11 mouse cellular contexts compared by ENCODE assay signal in genomic region chr6:6882266-6882797, GRCm38 (mm10). TPM values are rescaled to one million over a fixed set of nuclear protein-coding genes. Genes with fewer than 3 reads are reported as not detected.
A peak's percentile ranks its signal among the peaks of the same experiment; 100 is the strongest.
DNase-seq lines count a peak whose midpoint lies in the region; ATAC-seq lines count a peak whose summit lies in the region.
"Had no signal": no experiment of that assay in that cellular context is flagged by ENCODE, and none has a peak within 500 bp of the region (broad histone marks: within the 10 kb centered on the region; RNA-seq: fewer than 3 reads in every experiment).

No protein-coding gene starts in this region.

- peak overlapping the region; percentile 60 for H3K4me3 ChIP-seq in heart, embryonic 15.5 days
- peak overlapping the region; percentile 67 for H3K4me3 ChIP-seq in forebrain, embryonic 13.5 days
- H3K4me3 ChIP-seq in limb, embryonic 11.5 days (ENCODE audit: low read depth, low read length): peak overlapping the region; percentile 55

- peaks cover 82% of the 10 kb centered on the region for H3K27me3 ChIP-seq in heart, embryonic 15.5 days
- peaks cover 63% of the 10 kb centered on the region for H3K27me3 ChIP-seq in forebrain, embryonic 13.5 days
- peaks cover 44% of the 10 kb centered on the region for H3K27me3 ChIP-seq in limb, embryonic 11.5 days (ENCODE audit: control insufficient read depth, insufficient read depth, low read length)

- ATAC-seq in heart, embryonic 15.5 days (replicated peaks; ENCODE audit: insufficient number of reproducible peaks, insufficient read depth, low FRiP score, low read depth): no peak
- ATAC-seq in forebrain, embryonic 13.5 days: peak; percentile 41
- no peak for ATAC-seq in limb, embryonic 11.5 days (ENCODE audit: insufficient number of reproducible peaks, low FRiP score, low TSS enrichment, low read depth)
- no peak for ATAC-seq in megakaryocyte, adult 5-6 weeks (ENCODE audit: poor library complexity, severe bottlenecking)

- no peak overlapping the region for H3K27ac ChIP-seq in heart, embryonic 15.5 days
- H3K27ac ChIP-seq in forebrain, embryonic 13.5 days: peak overlapping the region; percentile 96
- no peak overlapping the region for H3K27ac ChIP-seq in limb, embryonic 11.5 days (replicated peaks; ENCODE audit: low read depth, low read length)
- H3K27ac ChIP-seq: liver, embryonic 13.5 days had no signal

- DNase-seq in heart, postnatal 25 days (ENCODE audit: low spot score): no peak
- DNase-seq in limb, embryonic 11.5 days (ENCODE audit: low spot score): peak; percentile 32
- DNase-seq in retina, embryonic 14.5 days (ENCODE audit: low spot score): peak; percentile 25
- no peak for DNase-seq in cerebellum, postnatal 36 days
- no peak for DNase-seq in right cerebral cortex, postnatal 36 days (ENCODE audit: low spot score in 2 of 2)
- DNase-seq: liver, embryonic 13.5 days; thymus, postnatal 4 days had no signal

- H3K9ac ChIP-seq in heart, embryonic 15.5 days: no peak overlapping the region
- peak overlapping the region; percentile 34; the same call in 1 of the 2 replicates for H3K9ac ChIP-seq in forebrain, embryonic 13.5 days
- no peak overlapping the region for H3K9ac ChIP-seq in limb, embryonic 11.5 days (ENCODE audit: low read length)
- H3K9ac ChIP-seq: liver, embryonic 13.5 days had no signal

- no peaks in the 10 kb centered on the region for H3K9me3 ChIP-seq in heart, embryonic 15.5 days (replicated peaks)
- H3K9me3 ChIP-seq in forebrain, embryonic 13.5 days (replicated peaks): no peaks in the 10 kb centered on the region
- H3K9me3 ChIP-seq in limb, embryonic 11.5 days (ENCODE audit: control insufficient read depth, low read length): no peaks in the 10 kb centered on the region
- H3K9me3 ChIP-seq: liver, embryonic 13.5 days had no signal

- WGBS in heart, embryonic 15.5 days: 11% methylated on average over 10 of the region's 11 CpGs
- WGBS in forebrain, embryonic 13.5 days: 4% methylated on average over 10 of the region's 11 CpGs
- WGBS in limb, embryonic 11.5 days: 8% methylated on average over 10 of the region's 11 CpGs

- intact Hi-C loops in heart, postnatal 25 days (cut with DNase I): loop anchor here (10.0 kb wide), 1 partner anchor 578 kb away; no protein-coding TSS in a partner anchor

- peak overlapping the region; percentile 93 for H3K4me2 ChIP-seq in heart, embryonic 15.5 days
- peak overlapping the region; percentile 81 for H3K4me2 ChIP-seq in forebrain, embryonic 13.5 days
- H3K4me2 ChIP-seq in limb, embryonic 11.5 days (ENCODE audit: low read depth, severe bottlenecking): peak overlapping the region; percentile 57

- H3K4me1 ChIP-seq in heart, embryonic 15.5 days (replicated peaks): peaks cover 35% of the 10 kb centered on the region
- peaks cover 19% of the 10 kb centered on the region; the same call in 1 of the 2 replicates for H3K4me1 ChIP-seq in forebrain, embryonic 13.5 days
- H3K4me1 ChIP-seq in limb, embryonic 11.5 days (ENCODE audit: control insufficient read depth, insufficient read depth, low read length): peaks cover 11% of the 10 kb centered on the region
- H3K4me1 ChIP-seq: liver, embryonic 13.5 days had no signal

- no peaks in the 10 kb centered on the region for H3K36me3 ChIP-seq in heart, embryonic 15.5 days
- no peaks in the 10 kb centered on the region for H3K36me3 ChIP-seq in forebrain, embryonic 13.5 days (ENCODE audit: poor library complexity, severe bottlenecking)
- no peaks in the 10 kb centered on the region for H3K36me3 ChIP-seq in limb, embryonic 11.5 days (ENCODE audit: control insufficient read depth, insufficient read depth, low read length)
- H3K36me3 ChIP-seq: liver, embryonic 13.5 days had no signal

RNA-seq across cellular contexts. Expression of gene Dlx5, which starts 0.4 kb away (rescaled TPM):
- polyA plus RNA-seq in heart, embryonic 15.5 days (2015; fragmentation: Nextera tagmentation; extraction: Ambion mirVana): 1.0 and 1.3 TPM in 2 replicates
- under 1 TPM in 1 of 2 experiments, not detected in 1; 0.34 TPM for total RNA-seq in heart, postnatal 25 days (2021)
- 84.5 and 91.5 TPM in 2 replicates for polyA plus RNA-seq in forebrain, embryonic 13.5 days (2015; fragmentation: Nextera tagmentation; extraction: Ambion mirVana)
- 15.5 and 16.3 TPM in 2 replicates for polyA plus RNA-seq in limb, embryonic 11.5 days (2014; fragmentation: Nextera tagmentation; extraction: Ambion mirVana)
- total RNA-seq in megakaryocyte, adult 5-6 weeks (2015): not detected in 2 replicates
- total RNA-seq in megakaryocyte, adult 5-6 weeks (2017): not detected in 2 replicates
- polyA plus RNA-seq: liver, embryonic 13.5 days had no signal

RNA-seq across cellular contexts. Expression of gene Dlx6, which starts 19.2 kb away (rescaled TPM):
- polyA plus RNA-seq in heart, embryonic 15.5 days (2015; fragmentation: Nextera tagmentation; extraction: Ambion mirVana): 0.19 TPM in 1 of 2 replicates, not detected in the other
- total RNA-seq in heart, postnatal 25 days (2021): not detected
- polyA plus RNA-seq in forebrain, embryonic 13.5 days (2015; fragmentation: Nextera tagmentation; extraction: Ambion mirVana): 15.5 and 16.2 TPM in 2 replicates
- 0.36 and 0.89 TPM in 2 replicates for polyA plus RNA-seq in limb, embryonic 11.5 days (2014; fragmentation: Nextera tagmentation; extraction: Ambion mirVana)
- total RNA-seq in megakaryocyte, adult 5-6 weeks (2015): not detected in 2 replicates
- total RNA-seq in megakaryocyte, adult 5-6 weeks (2017): not detected in 2 replicates
- total RNA-seq: adrenal gland, adult 2 months had no signal
- polyA plus RNA-seq: adrenal gland, adult 2 months; liver, embryonic 13.5 days had no signal

Comparison
In these comparisons a context has a peak if more than half of its experiments do, and no peak if none do; other contexts are left out.
1. DNase-seq: peak in limb, embryonic 11.5 days (single experiment) and retina, embryonic 14.5 days (single experiment); none in heart, postnatal 25 days (single experiment), cerebellum, postnatal 36 days (0 of 2) and right cerebral cortex, postnatal 36 days (0 of 2).
2. Peak in every context shown above with its lines, with median percentiles within 50 percentile points of each other: H3K4me2 ChIP-seq and H3K4me3 ChIP-seq.